Mouse (Mus musculus) brain, embryonic 14.5 days (tissue): ENCODE measurements around the gene Mlx. TPM values are rescaled to one million over a fixed set of nuclear protein-coding genes. Genes with fewer than 3 reads are reported as not detected.

Experiments
- DNase-seq: peaks from one replicate; pipeline ENCODE4 v3.0.0-alpha.2; 2011; ENCODE audit warnings: low read depth
- CTCF ChIP-seq: fragments of 200-500 bp; IDR thresholded peaks from 2 replicates; pipeline ENCODE4 v1.5.1; 2012; ENCODE audit warnings: inconsistent platforms, mild to moderate bottlenecking, moderate library complexity, borderline replicate concordance; ENCODE audit not compliant: insufficient read depth, insufficient read length; ENCODE audit errors: extremely low read depth
- POLR2A ChIP-seq: fragments of 200-500 bp; IDR thresholded peaks from 2 replicates; pipeline ENCODE4 v1.6.1; 2012; ENCODE audit warnings: mild to moderate bottlenecking, inconsistent platforms, borderline replicate concordance; ENCODE audit not compliant: poor library complexity, insufficient read depth, insufficient read length, severe bottlenecking; ENCODE audit errors: extremely low read depth
- polyA plus RNA-seq: library from polyadenylated mRNA; depleted of rRNA; stranded (reverse); fragments of >200 nt; gene quantifications from 2 replicates; pipeline ENCODE4 v1.2.3, GENCODE M21; 2012

Gene Mlx
- polyA plus RNA-seq, 1 experiment: 57.7 TPM

GRCm38 (mm10) chr11:101083083-101083697 lies 3.9 kb upstream of the Mlx start:
- TF ChIP-seq CTCF (no peak), POLR2A (no peak)
- no peak for DNase-seq

GRCm38 (mm10) chr11:101084246-101084645 lies 2.8 kb upstream of the Mlx start:
- no peak for DNase-seq
- TF ChIP-seq POLR2A (no peak), CTCF (no peak)

GRCm38 (mm10) chr11:101084811-101085210 lies 2.3 kb upstream of the Mlx start:
- no peak for TF ChIP-seq POLR2A
- TF ChIP-seq CTCF: no peak
- no peak for DNase-seq

- no peak for DNase-seq
- TF ChIP-seq POLR2A: no peak
- TF ChIP-seq CTCF: no peak
These were observed 1.3 kb upstream of the Mlx start for GRCm38 (mm10) chr11:101085617-101086322.

GRCm38 (mm10) chr11:101086323-101086674 lies 778 bp upstream of the Mlx start:
- no peak for TF ChIP-seq CTCF
- no peak for DNase-seq

- no peak for TF ChIP-seq CTCF
- TF ChIP-seq POLR2A: no peak
- DNase-seq: no peak
These were observed 592 bp downstream of the Mlx start for GRCm38 (mm10) chr11:101087682-101088055.

- no peak for DNase-seq
- no peak for TF ChIP-seq CTCF
- TF ChIP-seq POLR2A: no peak
These were observed 2.9 kb downstream of the Mlx start for GRCm38 (mm10) chr11:101089931-101090330.

- TF ChIP-seq CTCF (no peak), POLR2A (no peak)
- DNase-seq: no peak
These were observed 7.8 kb downstream of the Mlx start for GRCm38 (mm10) chr11:101094930-101095313.

GRCm38 (mm10) chr11:101095314-101096024 lies 8.4 kb downstream of the Mlx start, which contains the start of gene Psmc3ip:
Gene Psmc3ip, minus strand, starts transcription at chr11:101095436.
- DNase-seq: peak; percentile 98
- TF ChIP-seq POLR2A: no peak; the same call in 1 of the 2 replicates
- peak; percentile 74 for TF ChIP-seq CTCF

- TF ChIP-seq CTCF (no peak), POLR2A (no peak)
- DNase-seq: no peak
These were observed 11.2 kb downstream of the Mlx start for GRCm38 (mm10) chr11:101098231-101098630.

GRCm38 (mm10) chr11:101103011-101103410 lies 15.9 kb downstream of the Mlx start:
- TF ChIP-seq CTCF (no peak), POLR2A (no peak)
- DNase-seq: no peak
